Mouse (Mus musculus) layer of hippocampus, adult 9-10 months (tissue): ENCODE results near the gene Pus10.
A peak's percentile ranks its signal among the peaks of the same experiment; 100 is the strongest.
"Not testable (repeated sequence)": the region's sequence is repeated elsewhere in the genome, so short reads cannot be mapped to it uniquely, and the experiment has no call there.

Experiments used
- DNase-seq: peaks from one replicate; pipeline ENCODE4 v3.0.0; 2022; ENCODE audit warnings: low spot score

Gene Pus10

GRCm38 (mm10) chr11:23762635-23763034 lies 97.2 kb downstream of the Pus10 start:
- DNase-seq = no peak

- DNase-seq = not testable (repeated sequence)
These were observed 101.9 kb downstream of the Pus10 start for GRCm38 (mm10) chr11:23767369-23767768.

GRCm38 (mm10) chr11:23767928-23768327 lies 102.5 kb downstream of the Pus10 start:
- DNase-seq = no peak

- DNase-seq = no peak
These were observed 103.6 kb downstream of the Pus10 start for GRCm38 (mm10) chr11:23769033-23769432.

GRCm38 (mm10) chr11:23769686-23770509 lies 104.4 kb downstream of the Pus10 start:
- no peak for DNase-seq

- DNase-seq = no peak
These were observed 105.0 kb downstream of the Pus10 start for GRCm38 (mm10) chr11:23770510-23770759.

GRCm38 (mm10) chr11:23770760-23771506 lies 105.5 kb downstream of the Pus10 start, which contains the start of gene Rel:
Gene Rel (minus strand): TSS chr11:23770970.
- peak; percentile 81 for DNase-seq

- DNase-seq = no peak
These were observed 106.1 kb downstream of the Pus10 start for GRCm38 (mm10) chr11:23771507-23772097.

- DNase-seq = no peak
These were observed 107.0 kb downstream of the Pus10 start for GRCm38 (mm10) chr11:23772471-23772870.

- DNase-seq = no peak
These were observed 113.3 kb downstream of the Pus10 start for GRCm38 (mm10) chr11:23778787-23779201.

GRCm38 (mm10) chr11:23782038-23782437 lies 116.6 kb downstream of the Pus10 start:
- DNase-seq = no peak
